Mouse (Mus musculus): Measurements from ENCODE around the gene Hcfc1r1. TPM values are rescaled to one million over a fixed set of nuclear protein-coding genes. Genes with fewer than 3 reads are reported as not detected.

The Hcfc1r1 gene
- polyA plus RNA-seq, 1 experiment from 2014 or later, result 110 TPM

- Histone ChIP-seq H3K4me1 (ENCODE audit: control insufficient read depth, insufficient read depth, low read length) (peaks cover 6% of the 10 kb centered on the region; the same call in 1 of the 2 replicates), H3K9me3 (ENCODE audit: control insufficient read depth, low read length) (no peaks in the 10 kb centered on the region), H3K27me3 (ENCODE audit: control insufficient read depth, insufficient read depth, low read length) (no peaks in the 10 kb centered on the region), H3K27ac (replicated peaks; ENCODE audit: low read depth, low read length) (no peak overlapping the region), H3K4me3 (replicated peaks; ENCODE audit: low read depth, low read length) (no peak overlapping the region), H3K36me3 (ENCODE audit: control insufficient read depth, insufficient read depth, low read length) (no peaks in the 10 kb centered on the region), H3K4me2 (ENCODE audit: low read length) (no peak overlapping the region), H3K9ac (replicated peaks; ENCODE audit: low read length) (no peak overlapping the region)
- no peak for DNase-seq
- WGBS, result 76% methylated on average over 2 of the region's 2 CpGs
- no peak for ATAC-seq (ENCODE audit: low FRiP score, low TSS enrichment)
Measured at GRCm38 (mm10) chr17:23721886-23722285, 48.5 kb downstream of the Hcfc1r1 start.

DNA sequence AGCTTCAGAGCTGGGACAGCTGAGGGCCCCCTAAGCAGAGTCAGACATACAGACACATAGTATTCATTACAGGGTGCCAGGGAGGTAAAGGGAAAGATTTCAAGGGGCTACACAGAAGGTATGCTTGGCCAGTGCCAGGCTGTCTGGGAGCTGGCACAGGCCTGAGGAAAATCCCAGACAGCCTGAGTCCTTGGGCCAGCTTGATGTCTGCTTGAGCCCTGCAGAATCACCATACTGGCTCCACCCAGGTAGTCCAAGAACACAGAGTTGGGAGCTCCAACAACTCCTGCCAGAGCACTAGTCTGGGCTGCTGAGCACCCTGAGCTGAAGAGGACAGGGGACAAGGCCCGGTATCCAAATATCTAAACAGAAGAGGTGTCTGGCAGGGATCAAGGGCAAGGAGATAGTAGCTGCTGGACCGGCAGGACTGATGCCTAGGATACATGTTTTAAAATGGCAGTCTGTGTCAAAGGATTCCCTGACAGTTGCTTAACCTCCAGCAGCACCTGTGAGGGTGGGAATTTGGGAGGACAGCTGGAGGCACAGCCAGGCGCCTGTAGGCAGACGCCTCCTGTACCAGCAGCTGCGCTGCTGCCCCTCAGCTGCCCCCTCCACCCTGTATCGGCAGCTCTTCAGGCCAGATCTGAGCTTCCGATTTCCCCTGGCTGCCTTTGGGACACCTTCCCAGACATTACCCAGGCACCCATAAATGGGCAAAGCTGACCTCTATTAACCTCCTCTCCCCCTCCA is 49.2 kb downstream of the Hcfc1r1 start, which contains the start of gene 1520401A03Rik:
TSS of gene 1520401A03Rik (minus strand) at position 408 of the 750 bp plus-strand sequence.
- Histone ChIP-seq H3K4me3 (replicated peaks; ENCODE audit: low read depth, low read length) (no peak within 1 kb of the TSS), H3K27me3 (ENCODE audit: control insufficient read depth, insufficient read depth, low read length) (no peaks in the 10 kb centered on the region), H3K4me2 (ENCODE audit: low read length) (no peak within 1 kb of the TSS), H3K4me1 (ENCODE audit: control insufficient read depth, insufficient read depth, low read length) (peaks cover 9% of the 10 kb centered on the region; the same call in 1 of the 2 replicates), H3K9ac (replicated peaks; ENCODE audit: low read length) (no peak within 1 kb of the TSS), H3K36me3 (ENCODE audit: control insufficient read depth, insufficient read depth, low read length) (no peaks in the 10 kb centered on the region), H3K27ac (replicated peaks; ENCODE audit: low read depth, low read length) (no peak within 1 kb of the TSS), H3K9me3 (ENCODE audit: control insufficient read depth, low read length) (no peaks in the 10 kb centered on the region)
- 83% methylated on average over 7 of the region's 7 CpGs for WGBS
- DNase-seq, result no peak
- no peak for ATAC-seq (ENCODE audit: low FRiP score, low TSS enrichment)

Other genes starting within 250 kb of the Hcfc1r1 start
- not detected in 2 replicates for gene Vmn2r117, start 193.9 kb upstream of the Hcfc1r1 start, polyA plus RNA-seq (2014; fragmentation: Nextera tagmentation; extraction: Ambion mirVana)
- 16.8 and 19.1 TPM in 2 replicates for gene Zfp213, start 109.4 kb upstream of the Hcfc1r1 start, polyA plus RNA-seq (2014; fragmentation: Nextera tagmentation; extraction: Ambion mirVana)
- 24.8 and 31.4 TPM in 2 replicates for gene Zfp13, start 74.1 kb upstream of the Hcfc1r1 start, polyA plus RNA-seq (2014; fragmentation: Nextera tagmentation; extraction: Ambion mirVana)
- gene Zscan10, start 72.7 kb upstream of the Hcfc1r1 start, polyA plus RNA-seq (2014; fragmentation: Nextera tagmentation; extraction: Ambion mirVana), result not detected in 2 replicates
- 0.38 and 1.1 TPM in 2 replicates for gene Mmp25, start 28.3 kb upstream of the Hcfc1r1 start, polyA plus RNA-seq (2014; fragmentation: Nextera tagmentation; extraction: Ambion mirVana)
- gene Bicdl2, start 13.1 kb upstream of the Hcfc1r1 start, polyA plus RNA-seq (2014; fragmentation: Nextera tagmentation; extraction: Ambion mirVana), result 0.26 TPM in 1 of 2 replicates, not detected in the other
- 43.9 and 44.9 TPM in 2 replicates for gene Thoc6, start 286 bp downstream of the Hcfc1r1 start, polyA plus RNA-seq (2014; fragmentation: Nextera tagmentation; extraction: Ambion mirVana)
- 1.2 and 1.9 TPM in 2 replicates for gene Tnfrsf12a, start 3.9 kb downstream of the Hcfc1r1 start, polyA plus RNA-seq (2014; fragmentation: Nextera tagmentation; extraction: Ambion mirVana)
- gene Cldn6, start 5.7 kb downstream of the Hcfc1r1 start, polyA plus RNA-seq (2014; fragmentation: Nextera tagmentation; extraction: Ambion mirVana), result not detected in 2 replicates
- gene Cldn9, start 10.4 kb downstream of the Hcfc1r1 start, polyA plus RNA-seq (2014; fragmentation: Nextera tagmentation; extraction: Ambion mirVana), result 0.50 and 0.92 TPM in 2 replicates
- not detected in 2 replicates for gene 1520401A03Rik, start 49.2 kb downstream of the Hcfc1r1 start, polyA plus RNA-seq (2014; fragmentation: Nextera tagmentation; extraction: Ambion mirVana)
- 16.2 and 18.2 TPM in 2 replicates for gene Pkmyt1, start 52.7 kb downstream of the Hcfc1r1 start, polyA plus RNA-seq (2014; fragmentation: Nextera tagmentation; extraction: Ambion mirVana)
- gene Paqr4, start 67.3 kb downstream of the Hcfc1r1 start, polyA plus RNA-seq (2014; fragmentation: Nextera tagmentation; extraction: Ambion mirVana), result 56.6 and 69.2 TPM in 2 replicates
- gene Kremen2, start 72.2 kb downstream of the Hcfc1r1 start, polyA plus RNA-seq (2014; fragmentation: Nextera tagmentation; extraction: Ambion mirVana), result 0.71 and 0.80 TPM in 2 replicates
- gene Flywch1, start 98.0 kb downstream of the Hcfc1r1 start, polyA plus RNA-seq (2014; fragmentation: Nextera tagmentation; extraction: Ambion mirVana), result 210 and 220 TPM in 2 replicates
- 70.7 and 95.4 TPM in 2 replicates for gene Flywch2, start 112.5 kb downstream of the Hcfc1r1 start, polyA plus RNA-seq (2014; fragmentation: Nextera tagmentation; extraction: Ambion mirVana)
- 498 and 502 TPM in 2 replicates for gene Srrm2, start 116.9 kb downstream of the Hcfc1r1 start, polyA plus RNA-seq (2014; fragmentation: Nextera tagmentation; extraction: Ambion mirVana)
- 1,255 and 1,621 TPM in 2 replicates for gene Elob, start 155.5 kb downstream of the Hcfc1r1 start, polyA plus RNA-seq (2014; fragmentation: Nextera tagmentation; extraction: Ambion mirVana)
- 0.41 TPM in 1 of 2 replicates, not detected in the other for gene Prss33, start 162.5 kb downstream of the Hcfc1r1 start, polyA plus RNA-seq (2014; fragmentation: Nextera tagmentation; extraction: Ambion mirVana)
- not detected in 2 replicates for gene Prss32, start 170.3 kb downstream of the Hcfc1r1 start, polyA plus RNA-seq (2014; fragmentation: Nextera tagmentation; extraction: Ambion mirVana)
- 1.00 and 2.2 TPM in 2 replicates for gene Prss41, start 170.6 kb downstream of the Hcfc1r1 start, polyA plus RNA-seq (2014; fragmentation: Nextera tagmentation; extraction: Ambion mirVana)
- gene Prss21, start 194.5 kb downstream of the Hcfc1r1 start, polyA plus RNA-seq (2014; fragmentation: Nextera tagmentation; extraction: Ambion mirVana), result not detected in 2 replicates
- gene Dcpp1, start 207.3 kb downstream of the Hcfc1r1 start, polyA plus RNA-seq (2014; fragmentation: Nextera tagmentation; extraction: Ambion mirVana), result not detected in 2 replicates
- not detected in 2 replicates for gene Dcpp2, start 207.3 kb downstream of the Hcfc1r1 start, polyA plus RNA-seq (2014; fragmentation: Nextera tagmentation; extraction: Ambion mirVana)
- gene Dcpp3, start 243.9 kb downstream of the Hcfc1r1 start, polyA plus RNA-seq (2014; fragmentation: Nextera tagmentation; extraction: Ambion mirVana), result not detected in 2 replicates